Mouse (Mus musculus) midbrain, embryonic 11.5 days (tissue): Measurements from ENCODE around the gene Ugt1a9. TPM values are rescaled to one million over a fixed set of nuclear protein-coding genes. Genes with fewer than 3 reads are reported as not detected.

Source experiments
- ATAC-seq: fragments of 200-750 bp; cut with Nextera tagmentation; 2 replicates; pipeline ENCODE4 v1.8.0; 2017; ENCODE audit warnings: moderate TSS enrichment, moderate library complexity; ENCODE audit not compliant: low FRiP score
- DNase-seq: peaks from one replicate; pipeline ENCODE4 v3.0.0; 2015; ENCODE audit warnings: low spot score; ENCODE audit errors: missing footprints
- H3K27ac ChIP-seq: fragments of 300-500 bp; sonication (generic); 2 replicates; pipeline ENCODE4 v1.5.1; 2014; ENCODE audit warnings: low read depth, low read length
- H3K27me3 ChIP-seq: fragments of 300-500 bp; sonication (generic); 2 replicates; pipeline ENCODE4 v1.6.1; 2014; ENCODE audit warnings: mild to moderate bottlenecking, low read length, moderate library complexity, mixed read lengths; ENCODE audit not compliant: control insufficient read depth, insufficient read depth
- H3K36me3 ChIP-seq: fragments of 300-500 bp; sonication (generic); 2 replicates; pipeline ENCODE4 v1.6.1; 2014; ENCODE audit warnings: mild to moderate bottlenecking, low read length, moderate library complexity, mixed read lengths; ENCODE audit not compliant: control insufficient read depth, insufficient read depth
- H3K4me1 ChIP-seq: fragments of 300-500 bp; sonication (generic); 2 replicates; pipeline ENCODE4 v1.6.1; 2014; ENCODE audit warnings: low read length; ENCODE audit not compliant: control insufficient read depth, insufficient read depth
- H3K4me2 ChIP-seq: fragments of 300-500 bp; sonication (generic); 2 replicates; pipeline ENCODE4 v1.6.1; 2014; ENCODE audit warnings: mild to moderate bottlenecking, moderate library complexity
- H3K4me3 ChIP-seq: fragments of 300-500 bp; sonication (generic); 2 replicates; pipeline ENCODE4 v1.5.1; 2014; ENCODE audit warnings: low read depth, low read length
- H3K9ac ChIP-seq: fragments of 300-500 bp; sonication (generic); 2 replicates; pipeline ENCODE4 v1.6.1; 2014; ENCODE audit warnings: low read length
- H3K9me3 ChIP-seq: fragments of 300-500 bp; sonication (generic); 2 replicates; pipeline ENCODE4 v1.6.1; 2016; ENCODE audit warnings: low read length; ENCODE audit not compliant: control insufficient read depth
- WGBS: fragments of 180-500 bp; shearing (Covaris S2); extraction: QIAGEN DNeasy Blood & Tissue Kit; methylation state at CpG from one replicate; pipeline ENCODE4 v1.1.7; 2014; 5-methylcytosine and 5-hydroxymethylcytosine counted together
- polyA plus RNA-seq: library from polyadenylated mRNA; unstranded; fragments of >200 nt; fragmentation: Nextera tagmentation; extraction: Ambion mirVana; gene quantifications from 2 replicates; pipeline ENCODE4 v1.2.1, GENCODE M21; 2014

Gene Ugt1a9
- polyA plus RNA-seq, 1 experiment from 2014 or later, result not detected

- H3K4me2 ChIP-seq, result no peak overlapping the region
- no peaks in the 10 kb centered on the region for H3K27me3 ChIP-seq
- 69% methylated on average over 14 of the region's 14 CpGs for WGBS
- H3K4me1 ChIP-seq, result no peaks in the 10 kb centered on the region
- H3K4me3 ChIP-seq, result no peak overlapping the region
- no peak for DNase-seq
- no peak overlapping the region for H3K27ac ChIP-seq
- 0 out of 2 replicates have a peak, but pooled peaks have one; percentile 4 for ATAC-seq
- H3K36me3 ChIP-seq, result no peaks in the 10 kb centered on the region
- no peak overlapping the region for H3K9ac ChIP-seq
- peaks cover 97% of the 10 kb centered on the region for H3K9me3 ChIP-seq
Measured at GRCm38 (mm10) chr1:88233421-88234247, 163.0 kb downstream of the Ugt1a9 start.

- DNase-seq (no peak), ATAC-seq (no peak)
- no peaks in the 10 kb centered on the region for H3K27me3 ChIP-seq
- peaks cover 97% of the 10 kb centered on the region for H3K9me3 ChIP-seq
- no peak overlapping the region for H3K9ac ChIP-seq
- no peaks in the 10 kb centered on the region for H3K4me1 ChIP-seq
- no peaks in the 10 kb centered on the region for H3K36me3 ChIP-seq
- 64% methylated on average over 4 of the region's 4 CpGs for WGBS
- H3K4me3 ChIP-seq, result no peak overlapping the region
- no peak overlapping the region for H3K27ac ChIP-seq
- H3K4me2 ChIP-seq, result no peak overlapping the region
Measured at GRCm38 (mm10) chr1:88234248-88234610, 163.6 kb downstream of the Ugt1a9 start.

GRCm38 (mm10) chr1:88234646-88235045 lies 164.0 kb downstream of the Ugt1a9 start:
- DNase-seq (no peak), ATAC-seq (no peak)
- no peaks in the 10 kb centered on the region for H3K27me3 ChIP-seq
- H3K4me3 ChIP-seq, result no peak overlapping the region
- H3K4me1 ChIP-seq, result no peaks in the 10 kb centered on the region
- H3K4me2 ChIP-seq, result no peak overlapping the region
- no peaks in the 10 kb centered on the region for H3K36me3 ChIP-seq
- no peak overlapping the region for H3K9ac ChIP-seq
- no peak overlapping the region for H3K27ac ChIP-seq
- H3K9me3 ChIP-seq, result peaks cover 97% of the 10 kb centered on the region
- 38% methylated on average over 5 of the region's 5 CpGs for WGBS

- Histone ChIP-seq H3K36me3 (no peaks in the 10 kb centered on the region), H3K4me1 (no peaks in the 10 kb centered on the region), H3K4me2 (no peak overlapping the region), H3K9ac (no peak overlapping the region), H3K27ac (no peak overlapping the region), H3K27me3 (no peaks in the 10 kb centered on the region), H3K4me3 (no peak overlapping the region), H3K9me3 (peaks cover 97% of the 10 kb centered on the region)
- ATAC-seq (peak; percentile 3; the same call in 1 of the 2 replicates), DNase-seq (no peak)
- 64% methylated on average over 11 of the region's 11 CpGs for WGBS
Measured at GRCm38 (mm10) chr1:88235046-88235893, 164.7 kb downstream of the Ugt1a9 start.

GRCm38 (mm10) chr1:88235894-88236415 lies 165.4 kb downstream of the Ugt1a9 start:
- Histone ChIP-seq H3K27ac (no peak overlapping the region), H3K4me2 (no peak overlapping the region), H3K9me3 (peaks cover 97% of the 10 kb centered on the region), H3K4me1 (no peaks in the 10 kb centered on the region), H3K9ac (no peak overlapping the region), H3K27me3 (no peaks in the 10 kb centered on the region), H3K36me3 (0 out of 2 replicates have a peak, but pooled peaks cover 2% of the 10 kb centered on the region), H3K4me3 (no peak overlapping the region)
- ATAC-seq (no peak), DNase-seq (no peak)
- 64% methylated on average over 4 of the region's 4 CpGs for WGBS

- no peaks in the 10 kb centered on the region for H3K27me3 ChIP-seq
- WGBS, result 80% methylated on average over 5 of the region's 5 CpGs
- no peak overlapping the region for H3K27ac ChIP-seq
- DNase-seq, result no peak
- H3K9ac ChIP-seq, result no peak overlapping the region
- no peak overlapping the region for H3K4me3 ChIP-seq
- no peak overlapping the region for H3K4me2 ChIP-seq
- no peaks in the 10 kb centered on the region for H3K4me1 ChIP-seq
- H3K9me3 ChIP-seq, result peaks cover 92% of the 10 kb centered on the region
- no peak for ATAC-seq
- H3K36me3 ChIP-seq, result 0 out of 2 replicates have a peak, but pooled peaks cover 2% of the 10 kb centered on the region
Measured at GRCm38 (mm10) chr1:88237311-88237710, 166.7 kb downstream of the Ugt1a9 start.

- H3K9me3 ChIP-seq, result peaks cover 91% of the 10 kb centered on the region
- ATAC-seq (no peak), DNase-seq (no peak)
- H3K36me3 ChIP-seq, result 0 out of 2 replicates have a peak, but pooled peaks cover 2% of the 10 kb centered on the region
- WGBS, result 78% methylated on average over 6 of the region's 6 CpGs
- H3K4me2 ChIP-seq, result no peak overlapping the region
- no peaks in the 10 kb centered on the region for H3K27me3 ChIP-seq
- H3K27ac ChIP-seq, result no peak overlapping the region
- no peak overlapping the region for H3K4me3 ChIP-seq
- H3K4me1 ChIP-seq, result no peaks in the 10 kb centered on the region
- no peak overlapping the region for H3K9ac ChIP-seq
Measured at GRCm38 (mm10) chr1:88238771-88239170, 168.2 kb downstream of the Ugt1a9 start.

GRCm38 (mm10) chr1:88240072-88240471 lies 169.5 kb downstream of the Ugt1a9 start:
- no peak for ATAC-seq
- no peak overlapping the region for H3K4me3 ChIP-seq
- WGBS, result 75% methylated on average over 5 of the region's 5 CpGs

More at GRCm38 (mm10) chr1:88240072-88240471, 169.5 kb downstream of the Ugt1a9 start:
- H3K4me2 ChIP-seq, result no peak overlapping the region
- no peak overlapping the region for H3K27ac ChIP-seq
- peaks cover 91% of the 10 kb centered on the region for H3K9me3 ChIP-seq
- 0 out of 2 replicates have a peak, but pooled peaks cover 2% of the 10 kb centered on the region for H3K36me3 ChIP-seq
- DNase-seq, result no peak
- no peak overlapping the region for H3K9ac ChIP-seq
- H3K4me1 ChIP-seq, result no peaks in the 10 kb centered on the region
- no peaks in the 10 kb centered on the region for H3K27me3 ChIP-seq
